Mouse (Mus musculus) intestine, postnatal 0 days (tissue): Measurements from ENCODE around the gene Gpd2. TPM values are rescaled to one million over a fixed set of nuclear protein-coding genes. Genes with fewer than 3 reads are reported as not detected.

Experiments used
- ATAC-seq: fragments of 200-750 bp; cut with Nextera tagmentation; 2 replicates; pipeline ENCODE4 v1.8.0; 2017; ENCODE audit warnings: mild to moderate bottlenecking, moderate TSS enrichment, moderate library complexity
- H3K27ac ChIP-seq: fragments of 300-500 bp; sonication (generic); 2 replicates; pipeline ENCODE4 v1.5.1; 2014; ENCODE audit warnings: mild to moderate bottlenecking, low read depth, low read length, moderate library complexity
- H3K27me3 ChIP-seq: fragments of 300-500 bp; sonication (generic); replicated peaks from 2 replicates; pipeline ENCODE4 v1.6.1; 2014; ENCODE audit warnings: low read length, mixed read lengths; ENCODE audit not compliant: control insufficient read depth, insufficient read depth
- H3K36me3 ChIP-seq: fragments of 300-500 bp; sonication (generic); 2 replicates; pipeline ENCODE4 v1.6.1; 2014; ENCODE audit warnings: mild to moderate bottlenecking, moderate library complexity; ENCODE audit not compliant: control insufficient read depth, insufficient read depth
- H3K4me1 ChIP-seq: fragments of 300-500 bp; sonication (generic); replicated peaks from 2 replicates; pipeline ENCODE4 v1.6.1; 2014; ENCODE audit warnings: antibody characterized with exemption, low read length, mixed read lengths; ENCODE audit not compliant: control insufficient read depth, insufficient read depth
- H3K4me2 ChIP-seq: fragments of 300-500 bp; sonication (generic); replicated peaks from 2 replicates; pipeline ENCODE4 v1.6.1; 2014; ENCODE audit warnings: low read depth, mild to moderate bottlenecking, moderate library complexity
- H3K4me3 ChIP-seq: fragments of 300-500 bp; sonication (generic); 2 replicates; pipeline ENCODE4 v1.5.1; 2014; ENCODE audit warnings: low read depth, low read length
- H3K9ac ChIP-seq: fragments of 300-500 bp; sonication (generic); 2 replicates; pipeline ENCODE4 v1.6.1; 2014; ENCODE audit warnings: mild to moderate bottlenecking, low read depth, low read length
- H3K9me3 ChIP-seq: fragments of 300-500 bp; sonication (generic); 2 replicates; pipeline ENCODE4 v1.6.1; 2016; ENCODE audit warnings: mixed run types; ENCODE audit not compliant: control insufficient read depth
- CTCF ChIP-seq: sonication (generic); IDR thresholded peaks from 2 replicates; pipeline ENCODE4 v1.5.1; 2016; ENCODE audit warnings: low read depth, mild to moderate bottlenecking, control low read depth, antibody characterized with exemption, moderate library complexity
- WGBS: fragments of 180-500 bp; shearing (Covaris S2); extraction: QIAGEN DNeasy Blood & Tissue Kit; methylation state at CpG from one replicate; pipeline ENCODE4 v1.1.7; 2014; 5-methylcytosine and 5-hydroxymethylcytosine counted together
- polyA plus RNA-seq: library from polyadenylated mRNA; unstranded; fragments of >200 nt; fragmentation: Nextera tagmentation; extraction: Ambion mirVana; gene quantifications from 2 replicates; pipeline ENCODE4 v1.2.1, GENCODE M21; 2015

The Gpd2 gene
- polyA plus RNA-seq, result 26.0 and 26.2 TPM in 2 replicates

GRCm38 (mm10) chr2:57237475-57237919 is at the start of gene Gpd2:
Gpd2 (plus strand) TSS chr2:57237635.
- no peak for ATAC-seq
- Histone ChIP-seq H3K4me1 (0 out of 2 replicates have a peak, but pooled peaks cover 7% of the 10 kb centered on the region), H3K4me3 (peak within 1 kb of the TSS; percentile 74), H3K27ac (peak within 1 kb of the TSS; percentile 95), H3K9ac (peak within 1 kb of the TSS; percentile 90), H3K9me3 (no peaks in the 10 kb centered on the region), H3K4me2 (peak within 1 kb of the TSS; percentile 95), H3K27me3 (no peaks in the 10 kb centered on the region), H3K36me3 (no peaks in the 10 kb centered on the region)
- no peak for TF ChIP-seq CTCF
- WGBS, result 11% methylated on average over 20 of the region's 20 CpGs

- no peak for ATAC-seq
- Histone ChIP-seq H3K27ac (no peak overlapping the region), H3K9me3 (no peaks in the 10 kb centered on the region), H3K4me3 (no peak overlapping the region), H3K27me3 (no peaks in the 10 kb centered on the region), H3K4me1 (no peaks in the 10 kb centered on the region), H3K4me2 (no peak overlapping the region), H3K36me3 (no peaks in the 10 kb centered on the region), H3K9ac (no peak overlapping the region)
- 41% methylated on average over 9 of the region's 9 CpGs for WGBS
- no peak for TF ChIP-seq CTCF
Measured at GRCm38 (mm10) chr2:57188237-57188636, 49.2 kb upstream of the Gpd2 start.

GRCm38 (mm10) chr2:57190884-57191283 is 46.6 kb upstream of the Gpd2 start:
- no peak for ATAC-seq

GRCm38 (mm10) chr2:57199046-57199445 is 38.4 kb upstream of the Gpd2 start:
- no peak overlapping the region for H3K4me3 ChIP-seq
- H3K27me3 ChIP-seq, result no peaks in the 10 kb centered on the region
- ATAC-seq, result no peak
- no peak overlapping the region for H3K27ac ChIP-seq
- no peaks in the 10 kb centered on the region for H3K9me3 ChIP-seq
- H3K4me2 ChIP-seq, result no peak overlapping the region
- no peaks in the 10 kb centered on the region for H3K36me3 ChIP-seq
- 76% methylated on average over 3 of the region's 3 CpGs for WGBS
- H3K9ac ChIP-seq, result no peak overlapping the region
- TF ChIP-seq CTCF, result no peak
- no peaks in the 10 kb centered on the region for H3K4me1 ChIP-seq

More at GRCm38 (mm10) chr2:57190884-57191283, 46.6 kb upstream of the Gpd2 start:
- no peaks in the 10 kb centered on the region for H3K4me1 ChIP-seq
- H3K9ac ChIP-seq, result no peak overlapping the region
- H3K4me2 ChIP-seq, result no peak overlapping the region
- no peak overlapping the region for H3K27ac ChIP-seq
- no peak for TF ChIP-seq CTCF
- H3K4me3 ChIP-seq, result no peak overlapping the region
- H3K36me3 ChIP-seq, result no peaks in the 10 kb centered on the region
- H3K27me3 ChIP-seq, result no peaks in the 10 kb centered on the region
- H3K9me3 ChIP-seq, result no peaks in the 10 kb centered on the region

- Histone ChIP-seq H3K9ac (no peak overlapping the region), H3K4me3 (no peak overlapping the region), H3K4me2 (no peak overlapping the region), H3K27ac (no peak overlapping the region), H3K27me3 (no peaks in the 10 kb centered on the region), H3K36me3 (no peaks in the 10 kb centered on the region), H3K4me1 (no peaks in the 10 kb centered on the region), H3K9me3 (no peaks in the 10 kb centered on the region)
- no peak for ATAC-seq
- WGBS, result 83% methylated on average over 9 of the region's 9 CpGs
- no peak for TF ChIP-seq CTCF
Measured at GRCm38 (mm10) chr2:57208472-57209083, 28.9 kb upstream of the Gpd2 start.

- Histone ChIP-seq H3K4me2 (0 out of 2 replicates have a peak overlapping the region, but pooled peaks have one; percentile 9), H3K36me3 (no peaks in the 10 kb centered on the region), H3K9ac (no peak overlapping the region), H3K27ac (no peak overlapping the region), H3K4me1 (no peaks in the 10 kb centered on the region), H3K9me3 (no peaks in the 10 kb centered on the region), H3K27me3 (no peaks in the 10 kb centered on the region), H3K4me3 (no peak overlapping the region)
- no peak for TF ChIP-seq CTCF
- peak; percentile 51 for ATAC-seq
- 34% methylated on average over 9 of the region's 9 CpGs for WGBS
Measured at GRCm38 (mm10) chr2:57211049-57212001, 26.1 kb upstream of the Gpd2 start.
